Mouse (Mus musculus) CH12.LX (cell line): ENCODE data around the gene Adat1.

ENCODE experiments used
- CHD1 ChIP-seq: IDR thresholded peaks from 2 replicates; pipeline ENCODE4 v1.6.1; 2012; ENCODE audit warnings: low read depth, low read length, improper control_type of control experiment, inconsistent platforms
- CTCF ChIP-seq, 2 experiments: IDR thresholded peaks in 1 of 2; conservative IDR thresholded peaks in 1 of 2; 2 replicates each; pipeline ENCODE4 v1.5.1; 2011 to 2012; ENCODE audit warnings: low read depth in 2 of 2, low read length in 2 of 2, improper control_type of control experiment in 1 of 2, inconsistent platforms in 1 of 2, mild to moderate bottlenecking in 1 of 2, moderate library complexity in 1 of 2
- EP300 ChIP-seq: IDR thresholded peaks from 2 replicates; pipeline ENCODE4 v1.6.1; 2011; ENCODE audit warnings: low read length, improper control_type of control experiment
- ETS1 ChIP-seq: conservative IDR thresholded peaks from 2 replicates; pipeline ENCODE4 v1.6.1; 2012; ENCODE audit warnings: low read depth, mild to moderate bottlenecking, inconsistent platforms, low read length, improper control_type of control experiment, moderate library complexity
- HCFC1 ChIP-seq: IDR thresholded peaks from 2 replicates; pipeline ENCODE4 v1.6.1; 2012; ENCODE audit warnings: low read depth, mild to moderate bottlenecking, inconsistent platforms, low read length, improper control_type of control experiment
- IRF4 ChIP-seq: IDR thresholded peaks from 2 replicates; pipeline ENCODE4 v1.6.1; 2014; ENCODE audit warnings: low read depth, mild to moderate bottlenecking, inconsistent platforms, low read length, improper control_type of control experiment
- KAT2A ChIP-seq: IDR thresholded peaks from 2 replicates; pipeline ENCODE4 v1.6.1; 2012; ENCODE audit warnings: low read length, improper control_type of control experiment, inconsistent platforms; ENCODE audit not compliant: insufficient replicate concordance
- NRF1 ChIP-seq: IDR thresholded peaks from 2 replicates; pipeline ENCODE4 v1.6.1; 2014; ENCODE audit warnings: low read depth, mild to moderate bottlenecking, inconsistent platforms, low read length, improper control_type of control experiment, moderate library complexity
- POLR2A ChIP-seq: IDR thresholded peaks from 2 replicates; pipeline ENCODE4 v1.6.1; 2011; ENCODE audit warnings: low read depth, mild to moderate bottlenecking, improper control_type of control experiment, low read length
- POLR2AphosphoS2 ChIP-seq: IDR thresholded peaks from 2 replicates; pipeline ENCODE4 v1.6.1; 2011; ENCODE audit warnings: low read depth, low read length, improper control_type of control experiment
- SIN3A ChIP-seq: IDR thresholded peaks from 2 replicates; pipeline ENCODE4 v1.6.1; 2012; ENCODE audit warnings: low read length, improper control_type of control experiment, inconsistent platforms
- UBTF ChIP-seq: IDR thresholded peaks from 2 replicates; pipeline ENCODE4 v1.6.1; 2012; ENCODE audit warnings: low read depth, mild to moderate bottlenecking, inconsistent platforms, low read length, improper control_type of control experiment, moderate library complexity
- USF1 ChIP-seq: IDR thresholded peaks from 2 replicates; pipeline ENCODE4 v1.6.1; 2014; ENCODE audit warnings: low read depth, mild to moderate bottlenecking, inconsistent platforms, low read length, improper control_type of control experiment
- ZKSCAN1 ChIP-seq: IDR thresholded peaks from 2 replicates; pipeline ENCODE4 v1.6.1; 2012; ENCODE audit warnings: low read depth, inconsistent platforms, low read length, improper control_type of control experiment, borderline replicate concordance

- no peak for TF ChIP-seq KAT2A
- no peak for TF ChIP-seq HCFC1
- no peak for TF ChIP-seq SIN3A
- no peak for TF ChIP-seq CHD1
- no peak for TF ChIP-seq ETS1
- TF ChIP-seq CTCF (conservative IDR thresholded peaks at IDR 0.05 in 1 of 2, IDR thresholded peaks at IDR 0.05 in 1 of 2; ENCODE audit: low read depth in 2 of 2, low read length in 2 of 2): no peak
- no peak for TF ChIP-seq USF1
- TF ChIP-seq UBTF: no peak
- no peak for TF ChIP-seq POLR2A
- no peak for TF ChIP-seq POLR2AphosphoS2
- no peak for TF ChIP-seq NRF1
- no peak for TF ChIP-seq IRF4
- no peak for TF ChIP-seq ZKSCAN1
- no peak for TF ChIP-seq EP300
These were observed 37.1 kb downstream of the Adat1 start for GRCm38 (mm10) chr8:111954844-111955594.
